Mouse (Mus musculus) gastrocnemius, postnatal 36 days (tissue): ENCODE measurements at regions not wholly inside any gene's neighbourhood (a gene's known extent, or its start where the extent isn't known, plus 50 kb on each side); places are given as distances from the start of the nearest gene placed in this dataset.

Experiments
- DNase-seq, 2 experiments: peaks; one replicate each; pipeline ENCODE4 v3.0.0; 2022
- intact Hi-C: fragments of 180-260 bp; cut with DNase I; formaldehyde crosslinking; loops from one replicate; pipeline ENCODE4 v1.15.1; 2025

DNA sequence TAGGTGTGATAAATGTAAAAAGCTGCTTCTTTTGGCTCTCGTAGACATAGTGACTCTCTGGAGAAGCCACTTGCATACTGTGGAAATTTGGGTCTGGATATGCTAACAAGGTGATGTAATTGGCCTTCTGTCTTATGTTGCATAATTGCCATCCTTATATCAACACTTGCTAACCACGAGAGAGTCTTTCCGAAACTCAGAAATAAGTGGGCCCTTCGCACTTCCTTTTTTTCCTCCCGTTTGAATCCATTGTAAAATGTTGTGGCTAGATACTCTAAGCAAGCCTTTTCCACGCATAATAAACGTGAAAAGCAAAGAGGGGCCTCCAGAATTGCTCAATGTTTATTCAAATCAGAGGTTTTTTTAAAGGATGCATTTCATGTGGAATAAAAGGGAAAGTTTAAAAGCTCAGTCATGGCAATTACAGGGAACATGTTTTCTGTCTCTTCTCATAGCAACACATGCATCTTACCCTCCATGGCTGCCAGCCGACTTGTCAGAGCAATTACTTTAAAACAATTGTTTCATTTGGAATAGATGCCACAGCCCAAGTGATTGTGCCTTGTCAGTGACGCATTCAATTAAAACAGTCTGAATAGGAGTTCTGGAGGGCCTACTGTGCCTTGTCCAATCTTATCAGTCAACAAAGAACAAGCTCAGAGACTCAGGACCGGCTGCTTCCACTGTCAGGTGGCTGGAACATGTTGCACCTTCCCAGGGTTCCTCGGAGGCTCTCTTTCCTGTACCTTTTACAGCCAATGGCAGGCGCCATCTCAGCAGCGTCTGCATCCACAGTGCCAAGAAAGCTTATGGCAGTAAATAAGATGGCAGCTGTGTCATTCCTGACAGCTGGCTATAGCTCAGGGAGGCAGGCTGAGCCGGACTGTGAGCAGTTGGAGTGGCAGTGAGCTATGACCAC lies 680.7 kb downstream of the Stpg2 start:
- DNase-seq: no peak
- intact Hi-C loops: no loop called here

GRCm38 (mm10) chr3:139887265-139887664 lies 681.8 kb downstream of the Stpg2 start:
- intact Hi-C loops: no loop called here
- no peak for DNase-seq

DNA sequence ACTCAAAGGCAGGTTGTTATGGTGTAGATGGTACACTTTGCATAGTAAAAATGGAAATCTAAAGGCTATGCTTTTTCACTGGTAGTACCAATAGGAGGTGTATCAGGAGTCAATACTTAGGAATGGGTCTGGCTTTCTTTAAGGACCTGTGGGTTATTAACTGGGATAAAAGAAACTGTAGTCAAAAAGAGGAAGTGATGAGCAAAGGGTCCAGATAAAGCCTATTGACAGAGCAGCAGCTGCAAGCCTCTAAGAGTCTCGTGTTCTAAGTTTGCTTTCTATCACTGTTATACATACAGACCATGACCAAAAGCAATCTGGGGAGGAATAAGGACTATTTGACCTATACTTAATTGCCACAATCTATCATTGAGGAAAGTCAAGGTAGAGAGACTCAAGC lies 683.0 kb downstream of the Stpg2 start:
- intact Hi-C loops: no loop called here
- DNase-seq: no peak

GRCm38 (mm10) chr3:139890186-139890585 lies 684.7 kb downstream of the Stpg2 start:
- no peak for DNase-seq
- intact Hi-C loops: no loop called here

GRCm38 (mm10) chr3:139897894-139898293 lies 692.4 kb downstream of the Stpg2 start:
- DNase-seq: no peak
- intact Hi-C loops: no loop called here

GRCm38 (mm10) chr3:139899213-139899612 lies 693.7 kb downstream of the Stpg2 start:
- no peak for DNase-seq
- intact Hi-C loops: no loop called here

- DNase-seq: no peak
- intact Hi-C loops: no loop called here
Observed at GRCm38 (mm10) chr3:139913639-139914330, 708.3 kb downstream of the Stpg2 start.

DNA sequence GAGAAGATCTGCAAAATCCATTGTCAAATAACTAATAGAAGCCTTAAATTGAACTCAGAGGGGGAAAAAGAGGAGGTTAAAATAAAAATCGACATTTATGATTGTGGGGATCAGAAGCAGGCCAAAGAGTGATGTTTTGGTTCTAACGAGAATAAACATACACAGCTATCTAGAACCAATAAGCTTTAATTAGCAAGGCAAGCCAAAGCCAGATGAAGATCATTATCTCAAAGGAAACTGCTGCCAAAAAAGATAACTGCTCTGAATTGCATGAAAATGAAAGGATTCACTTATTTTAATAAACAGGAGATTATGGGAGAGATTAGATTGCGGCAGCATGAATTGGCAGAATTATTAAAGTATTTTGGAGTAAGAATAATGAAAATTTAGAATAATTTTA lies 716.8 kb downstream of the Stpg2 start:
- intact Hi-C loops: no loop called here
- DNase-seq: no peak

GRCm38 (mm10) chr3:139933039-139933438 lies 727.5 kb downstream of the Stpg2 start:
- no peak for DNase-seq
- intact Hi-C loops: no loop called here

DNA sequence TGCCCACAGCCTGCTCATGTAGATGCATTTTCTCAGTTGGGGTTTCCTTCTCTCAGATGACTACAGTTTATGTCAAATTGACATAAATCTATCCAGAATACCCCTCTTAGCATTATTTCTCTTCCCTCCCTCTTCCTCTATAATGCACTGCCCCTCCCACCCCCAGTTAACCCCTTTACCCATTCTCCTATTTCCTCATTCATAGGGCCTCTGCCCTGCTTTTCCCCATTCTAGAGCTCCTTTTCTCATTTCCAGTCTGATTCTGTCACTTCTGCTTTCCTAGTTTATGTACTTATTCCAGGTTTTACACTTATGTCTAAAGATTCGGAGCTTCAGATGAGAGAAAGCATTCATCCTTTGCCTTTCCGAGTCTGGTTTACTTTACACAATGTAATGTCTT lies 740.7 kb downstream of the Stpg2 start:
- intact Hi-C loops: no loop called here
- DNase-seq: no peak

- intact Hi-C loops: no loop called here
- no peak for DNase-seq
Observed at GRCm38 (mm10) chr3:139947247-139947646, 741.8 kb downstream of the Stpg2 start.

- intact Hi-C loops: no loop called here
Observed at GRCm38 (mm10) chr3:139949096-139949495, 743.6 kb downstream of the Stpg2 start.

GRCm38 (mm10) chr3:139950016-139950705 lies 744.7 kb downstream of the Stpg2 start:
- intact Hi-C loops: no loop called here
- no peak for DNase-seq

More at GRCm38 (mm10) chr3:139949096-139949495, 743.6 kb downstream of the Stpg2 start:
- no peak for DNase-seq

DNA sequence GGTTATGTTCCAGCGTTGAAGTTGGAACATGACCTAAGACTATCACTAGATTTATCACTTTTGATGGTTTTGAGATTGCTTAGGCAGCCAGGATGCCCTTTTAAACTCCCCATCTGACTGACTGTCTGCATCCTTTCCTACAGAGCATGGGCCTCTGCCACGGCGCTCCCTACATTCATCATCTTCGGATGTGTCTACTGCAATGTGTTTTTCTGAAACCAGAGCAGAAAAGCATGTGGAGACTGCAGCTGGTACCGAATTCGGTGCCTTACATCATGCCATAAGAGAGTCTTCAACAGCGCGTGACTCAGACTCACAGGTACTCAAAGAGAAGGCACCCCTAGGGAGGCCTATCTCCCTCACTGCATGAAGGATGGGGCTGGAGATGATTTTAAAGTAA lies 746.0 kb downstream of the Stpg2 start:
- no peak for DNase-seq
- intact Hi-C loops: no loop called here

- intact Hi-C loops: no loop called here
- no peak for DNase-seq
Observed at GRCm38 (mm10) chr3:139978172-139978571, 772.7 kb downstream of the Stpg2 start.

DNA sequence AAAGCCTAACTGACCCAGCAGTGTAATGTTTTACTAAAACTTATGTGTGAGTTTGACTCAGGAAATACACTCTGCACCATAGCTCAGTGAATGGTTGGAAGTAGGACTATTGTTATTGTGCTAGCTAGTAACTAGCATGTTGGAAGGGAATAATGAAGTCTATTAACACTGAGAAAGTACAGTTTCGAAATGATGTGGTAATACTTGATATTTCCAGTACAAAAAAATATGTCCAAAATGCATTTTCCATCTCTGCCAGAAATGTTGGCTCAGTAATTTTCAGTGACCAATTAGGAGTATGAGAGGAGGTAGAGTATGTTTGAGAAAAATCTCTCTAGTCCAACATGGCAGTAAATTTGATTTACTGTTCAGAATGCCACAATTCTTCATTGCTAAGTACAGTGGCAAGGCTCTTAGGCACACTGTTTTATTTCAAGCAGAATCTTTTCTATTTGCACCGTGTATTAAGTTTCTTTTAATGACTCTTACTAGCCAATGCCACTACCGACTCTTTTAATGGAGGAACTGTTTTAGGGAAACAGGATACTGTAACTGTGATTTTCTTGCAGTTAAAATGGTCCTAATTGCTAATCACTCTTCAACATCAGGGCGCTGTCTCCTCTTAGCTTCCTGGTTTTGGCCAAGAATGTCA lies 780.5 kb downstream of the Stpg2 start:
- intact Hi-C loops: no loop called here
- DNase-seq: no peak

DNA sequence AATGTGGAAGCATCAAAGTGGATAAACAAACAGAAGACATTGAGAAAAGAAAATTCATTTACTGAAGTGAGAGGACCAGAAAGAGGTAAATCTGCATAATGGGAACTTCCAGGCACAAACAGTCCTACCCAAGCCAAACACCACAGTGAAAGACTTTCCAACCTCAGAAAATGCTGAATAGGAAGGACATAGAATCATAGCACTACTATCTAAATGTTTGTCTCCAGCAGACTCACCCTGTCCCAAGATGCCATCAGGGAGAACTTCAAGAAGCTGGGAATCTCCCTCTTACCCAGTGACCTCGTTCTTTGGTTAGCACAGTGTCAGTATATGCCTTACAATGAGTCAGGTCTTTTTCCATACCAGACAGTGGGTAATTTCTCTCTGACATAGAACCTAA lies 783.4 kb downstream of the Stpg2 start:
- intact Hi-C loops: no loop called here
- DNase-seq: no peak

DNA sequence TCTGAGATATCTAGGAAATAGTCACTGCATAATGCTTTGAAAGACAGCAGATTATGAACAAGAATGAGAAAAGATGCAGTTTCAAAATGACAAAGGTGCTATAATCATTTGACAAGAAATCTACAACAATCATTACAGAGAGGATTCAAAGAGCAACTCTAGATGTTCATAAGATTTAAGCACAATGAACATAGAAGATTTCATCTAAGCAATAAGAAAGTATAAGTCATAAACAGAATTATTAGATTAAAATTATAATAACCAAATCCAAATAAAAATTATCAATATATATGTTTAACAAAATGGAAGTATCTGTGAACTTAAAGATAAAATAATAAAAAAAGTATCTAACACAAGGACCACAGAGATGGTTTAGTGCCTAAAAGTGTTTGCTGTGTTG lies 783.9 kb downstream of the Stpg2 start:
- DNase-seq: no peak
- intact Hi-C loops: no loop called here

GRCm38 (mm10) chr3:140012522-140012921 lies 807.0 kb downstream of the Stpg2 start:
- DNase-seq: no peak
- intact Hi-C loops: no loop called here

DNA sequence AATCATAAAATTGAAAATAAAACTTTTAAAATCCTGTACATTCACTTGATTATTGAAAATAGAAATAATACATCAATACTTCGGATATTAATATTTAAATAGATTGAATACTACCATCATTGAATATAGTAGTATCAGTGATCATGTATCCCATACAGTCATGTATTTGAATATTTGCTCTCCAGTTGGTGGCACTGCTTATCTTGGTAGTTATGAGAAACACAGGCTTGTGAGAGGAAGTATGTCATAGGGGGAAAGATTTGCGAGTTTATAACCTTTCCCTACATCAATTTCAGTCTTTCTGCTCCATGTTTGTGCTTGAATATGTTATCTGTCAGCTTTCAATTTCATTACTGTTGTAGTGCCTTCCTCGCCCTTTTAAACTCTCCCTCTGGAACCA lies 828.6 kb downstream of the Stpg2 start:
- no peak for DNase-seq
- intact Hi-C loops: no loop called here

- intact Hi-C loops: no loop called here
- DNase-seq: no peak
Observed at GRCm38 (mm10) chr3:140035142-140035541, 829.6 kb downstream of the Stpg2 start.
